Mouse (Mus musculus) G1E (cell line): ENCODE results near the gene Aplp1.

ENCODE experiments used
- CTCF ChIP-seq: IDR thresholded peaks from 2 replicates; pipeline ENCODE4 v1.5.1; 2012; ENCODE audit warnings: low read depth, low read length, inconsistent platforms, mixed read lengths
- GATA1 ChIP-seq: IDR thresholded peaks from 2 replicates; pipeline ENCODE4 v1.6.1; 2012; ENCODE audit warnings: borderline replicate concordance, low read length, inconsistent platforms, mixed read lengths
- TAL1 ChIP-seq: conservative IDR thresholded peaks from 2 replicates; pipeline ENCODE4 v1.6.1; 2012; ENCODE audit warnings: low read depth, low read length, inconsistent platforms, mixed read lengths

DNA sequence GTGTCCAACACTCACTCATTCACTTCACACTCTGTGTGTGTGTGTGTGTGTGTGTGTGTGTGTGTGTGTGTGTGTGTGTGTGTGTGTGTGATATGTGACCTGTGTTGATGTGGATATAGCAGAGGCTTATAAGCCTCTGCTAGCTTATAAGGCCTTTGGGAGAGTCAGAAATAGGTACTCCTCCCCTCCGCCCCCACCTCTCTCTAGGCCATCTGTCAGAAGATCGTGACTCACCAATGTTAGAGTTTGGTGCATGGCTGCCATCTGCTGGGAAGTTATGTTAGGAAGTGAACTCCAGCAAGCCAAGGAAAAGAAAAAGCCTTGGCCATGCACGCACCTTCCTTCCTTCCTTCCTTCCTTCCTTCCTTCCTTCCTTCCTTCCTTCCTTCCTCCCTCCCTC is 13.5 kb downstream of the Aplp1 start:
- TF ChIP-seq CTCF (no peak), TAL1 (no peak), GATA1 (no peak)
